Mouse (Mus musculus): Measurements from ENCODE around the gene Zfp14.

Gene Zfp14

GRCm38 (mm10) chr7:30050882-30051548, at the start of gene Zfp14:
Zfp14 (minus strand) TSS chr7:30051380.
- peak; percentile 86 for DNase-seq (ENCODE audit: low spot score)

GRCm38 (mm10) chr7:30099297-30099696, 48.1 kb upstream of the Zfp14 start:
- no peak for DNase-seq (ENCODE audit: low spot score)

DNA sequence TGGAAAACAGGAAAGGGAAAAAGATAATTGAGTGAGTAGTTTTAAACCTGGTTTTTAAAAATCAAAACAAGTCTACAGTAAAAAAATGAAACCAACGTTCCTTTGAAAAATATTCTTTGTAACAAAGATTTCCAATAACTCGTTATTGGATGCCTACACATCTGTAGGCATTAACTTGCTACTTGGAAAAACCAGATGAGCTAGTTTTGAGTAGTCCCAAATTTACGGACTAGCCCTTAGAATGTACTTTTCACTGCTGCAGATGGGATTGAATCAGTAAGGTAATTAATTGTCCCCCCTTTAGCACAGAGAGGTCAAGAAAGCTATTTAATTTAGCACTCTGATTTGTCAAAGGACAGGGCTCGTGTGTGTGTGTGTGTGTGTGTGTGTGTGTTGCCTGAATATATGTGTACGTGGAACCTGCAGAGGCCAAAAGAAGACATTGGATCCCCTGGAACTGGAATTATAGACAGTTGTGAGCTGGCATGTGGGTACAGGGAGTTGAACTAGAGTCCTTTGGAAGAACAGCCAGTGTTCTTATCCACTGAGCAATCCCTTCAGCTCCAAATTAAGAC, 44.5 kb upstream of the Zfp14 start:
- no peak for DNase-seq (ENCODE audit: low spot score)

GRCm38 (mm10) chr7:30094646-30095429, 43.7 kb upstream of the Zfp14 start, which contains the start of gene Zfp260:
Zfp260 (plus strand) TSS chr7:30094777.
- peak; percentile 87 for DNase-seq (ENCODE audit: low spot score)

GRCm38 (mm10) chr7:30093918-30094415, 42.8 kb upstream of the Zfp14 start:
- DNase-seq (ENCODE audit: low spot score), result no peak

- DNase-seq (ENCODE audit: low spot score), result no peak
Observed at GRCm38 (mm10) chr7:30092666-30093065, 41.5 kb upstream of the Zfp14 start.

GRCm38 (mm10) chr7:30090970-30091585, 39.9 kb upstream of the Zfp14 start:
- DNase-seq (ENCODE audit: low spot score), result no peak

DNA sequence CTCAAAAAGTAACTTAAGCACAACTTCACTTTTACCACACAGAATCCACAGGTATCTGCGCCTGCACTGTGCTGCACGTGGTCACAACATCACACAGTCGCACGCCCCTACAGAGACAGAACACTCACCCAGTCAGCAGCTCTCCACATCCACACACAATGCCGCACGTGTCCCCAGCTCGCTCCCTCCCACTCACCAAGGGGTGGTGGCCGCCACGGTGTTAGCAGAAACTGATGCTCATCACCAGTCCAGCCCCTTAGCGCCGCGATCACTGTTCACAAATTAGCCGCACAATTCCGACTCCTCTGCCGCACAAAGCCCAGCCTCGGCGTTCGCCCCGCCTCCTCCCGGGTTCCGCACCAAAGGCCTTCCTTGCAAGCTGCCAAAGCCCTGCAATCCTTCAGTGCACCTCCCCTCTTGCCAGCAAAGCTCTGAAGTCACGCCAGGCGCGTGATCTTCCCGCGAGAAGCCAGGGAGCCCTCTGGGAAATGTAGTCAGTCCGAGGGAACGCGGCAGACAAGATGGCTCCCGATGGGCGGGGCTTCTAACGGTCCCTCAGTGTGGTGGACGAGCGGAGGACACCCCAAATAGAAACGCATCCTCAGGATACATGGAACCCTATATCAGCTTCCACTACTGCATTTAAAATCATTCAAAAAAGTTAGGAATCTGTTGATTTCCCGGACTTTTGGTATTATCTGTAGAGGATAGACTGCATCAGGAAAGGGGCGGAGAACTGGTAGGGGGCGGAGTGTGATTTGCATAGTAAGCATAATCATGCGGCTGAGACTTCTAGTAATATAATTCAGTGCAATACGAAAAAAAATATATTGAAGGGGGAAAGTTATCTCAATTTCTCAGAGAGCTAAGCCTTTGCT, 39.2 kb upstream of the Zfp14 start, which contains the start of the genes Gm26920 and Zfp566:
Gm26920 (minus strand) TSS at position 319 of the 878 bp plus-strand sequence.
Zfp566 (minus strand) TSS at position 436 of the 878 bp plus-strand sequence.
- peak; percentile 95 for DNase-seq (ENCODE audit: low spot score)

DNA sequence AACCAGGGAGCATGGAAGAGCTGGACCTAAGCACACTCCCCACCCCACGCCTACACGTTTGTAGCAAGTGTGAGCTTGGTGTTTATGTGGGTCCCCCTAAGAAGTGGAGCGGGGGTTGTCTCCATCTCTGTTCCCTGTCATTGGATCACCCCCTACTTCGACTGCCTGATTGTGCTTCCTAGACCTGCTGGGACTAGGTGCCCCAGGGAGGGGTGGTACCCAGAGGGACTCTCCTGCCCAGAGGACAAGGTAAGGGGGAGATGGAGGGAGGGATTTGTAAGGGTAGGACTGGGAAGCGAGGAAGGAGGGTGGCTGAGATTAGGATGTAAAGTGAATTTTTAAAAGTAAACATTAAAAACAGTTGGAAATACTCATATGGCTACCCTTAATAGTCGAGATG, 38.2 kb upstream of the Zfp14 start:
- DNase-seq (ENCODE audit: low spot score), result no peak

DNA sequence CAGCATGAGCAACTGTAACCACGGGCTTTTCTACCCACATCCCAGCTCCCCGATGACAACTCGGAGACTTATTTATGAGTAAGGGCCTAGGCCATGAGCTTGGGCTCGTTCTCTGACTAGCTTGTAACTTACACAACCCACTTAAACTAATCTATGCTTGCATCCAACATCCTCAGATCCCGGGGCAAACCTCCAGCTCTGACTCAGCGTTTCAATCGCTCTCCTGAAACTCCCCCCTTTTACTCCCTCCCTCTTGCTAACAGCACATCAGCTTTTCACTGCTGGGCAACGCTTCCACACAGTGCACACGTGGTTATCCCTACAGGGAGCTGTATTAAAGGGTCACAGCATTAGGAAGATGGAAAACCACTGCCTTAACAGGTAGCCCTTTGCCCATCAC, 35.3 kb upstream of the Zfp14 start:
- no peak for DNase-seq (ENCODE audit: low spot score)

GRCm38 (mm10) chr7:30072146-30073028, 21.2 kb upstream of the Zfp14 start, which contains the start of gene Zfp82:
Zfp82 (minus strand) TSS chr7:30072900.
- DNase-seq (ENCODE audit: low spot score), result peak; percentile 84

GRCm38 (mm10) chr7:30064622-30065021, 13.4 kb upstream of the Zfp14 start:
- DNase-seq (ENCODE audit: low spot score), result no peak

- DNase-seq (ENCODE audit: low spot score), result no peak
Observed at GRCm38 (mm10) chr7:30062478-30062877, 11.3 kb upstream of the Zfp14 start.

- no peak for DNase-seq (ENCODE audit: low spot score)
Observed at GRCm38 (mm10) chr7:30060341-30060740, 9.2 kb upstream of the Zfp14 start.

DNA sequence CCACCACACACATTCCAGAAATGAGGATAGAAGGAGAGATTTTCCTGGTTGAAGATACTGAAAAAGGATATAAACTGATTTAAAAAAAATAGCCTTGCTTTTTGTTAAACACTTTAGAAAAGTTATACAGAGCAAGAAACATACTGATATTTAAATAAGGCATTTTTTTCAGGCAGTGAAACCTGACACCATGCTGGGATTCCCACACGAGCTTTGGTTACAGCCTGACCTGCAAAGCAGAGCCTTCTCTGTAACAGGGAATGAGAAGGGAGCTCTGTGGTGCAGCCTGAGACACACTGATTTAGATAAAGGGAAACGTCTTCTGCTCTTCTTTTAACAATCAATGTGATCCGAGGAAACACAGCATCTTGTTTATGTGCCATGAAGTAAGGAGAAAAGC, 2.4 kb upstream of the Zfp14 start:
- no peak for DNase-seq (ENCODE audit: low spot score)

DNA sequence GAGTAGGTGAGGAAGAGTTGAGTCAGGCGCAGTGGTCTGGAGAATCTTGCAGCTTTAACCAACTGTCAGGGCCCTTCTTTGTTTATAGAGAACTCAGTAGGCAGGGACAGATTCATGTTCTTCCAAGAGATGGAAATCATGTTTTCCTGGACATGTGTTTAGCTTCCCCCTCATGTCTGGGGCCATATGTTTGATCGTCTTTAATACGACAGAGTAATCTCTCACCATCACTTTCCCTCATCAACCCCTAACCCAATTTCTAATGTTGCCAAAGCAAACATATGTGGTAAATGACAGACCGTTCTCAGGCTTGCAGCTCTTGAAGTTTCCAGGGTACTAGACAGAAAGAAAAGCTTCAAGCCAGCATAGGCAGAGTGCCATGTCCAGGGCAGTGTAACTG, 3.1 kb downstream of the Zfp14 start:
- DNase-seq (ENCODE audit: low spot score), result no peak

- DNase-seq (ENCODE audit: low spot score), result no peak
Observed at GRCm38 (mm10) chr7:30044354-30044753, 6.8 kb downstream of the Zfp14 start.

DNA sequence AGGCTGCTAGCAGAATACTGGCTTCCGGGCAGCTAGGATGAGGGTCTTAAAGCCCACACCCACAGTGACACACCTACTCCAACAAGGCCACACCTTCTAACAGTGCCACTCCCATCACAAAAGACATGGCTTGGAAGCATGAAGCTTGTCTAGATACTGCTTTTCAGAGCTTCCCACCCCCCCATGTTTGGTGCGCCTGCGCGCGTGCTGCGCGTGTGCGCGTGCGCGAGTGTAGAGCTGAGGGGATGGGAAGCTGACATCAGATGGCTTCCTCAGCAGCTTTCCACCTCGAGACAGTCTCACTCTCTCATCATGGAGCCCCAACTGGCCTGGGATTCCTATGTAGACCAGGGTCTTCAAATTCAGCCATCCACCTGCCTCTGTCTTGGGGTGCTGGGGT, 16.8 kb downstream of the Zfp14 start:
- DNase-seq (ENCODE audit: low spot score), result no peak

- no peak for DNase-seq (ENCODE audit: low spot score)
Observed at GRCm38 (mm10) chr7:30031379-30031778, 19.8 kb downstream of the Zfp14 start.

GRCm38 (mm10) chr7:30030677-30031076, 20.5 kb downstream of the Zfp14 start:
- DNase-seq (ENCODE audit: low spot score), result no peak
